In genomic region chr12:44268728-44269302, GRCm38 (mm10) we compare ENCODE assay signal across 8 mouse cellular contexts. TPM values are rescaled to one million over a fixed set of nuclear protein-coding genes. Genes with fewer than 3 reads are reported as not detected.
DNase-seq lines count a peak whose midpoint lies in the region; ATAC-seq and TF ChIP-seq lines count a peak whose summit lies in the region.

No protein-coding gene starts in this region.

- H3K4me3 ChIP-seq in CH12.LX (replicated peaks in 1 of 3; ENCODE audit: low read depth in 2 of 3, low read length in 2 of 3, poor library complexity in 1 of 3) = peak overlapping the region; percentile 77 to 93 (median 83)
- peak overlapping the region; percentile 89 for H3K4me3 ChIP-seq in forebrain, embryonic 12.5 days (replicated peaks)
- peak overlapping the region; percentile 83 for H3K4me3 ChIP-seq in liver, postnatal 0 days (ENCODE audit: low read depth, low read length)
- peak overlapping the region; percentile 81 for H3K4me3 ChIP-seq in neural tube, embryonic 14.5 days (ENCODE audit: low read depth, low read length)

- no peak for TF ChIP-seq EP300 in CH12.LX (IDR thresholded peaks at IDR 0.05; ENCODE audit: low read length)
- peak; percentile 52; the same call in 1 of the 2 replicates for TF ChIP-seq EP300 in liver, postnatal 0 days (IDR thresholded peaks at IDR 0.05; ENCODE audit: low read depth)

- peak; percentile 79 for TF ChIP-seq POLR2A in CH12.LX (IDR thresholded peaks at IDR 0.05; ENCODE audit: low read depth, low read length)

- in situ Hi-C loops in CH12.LX (cut with MboI; ENCODE audit: low pct_ligation_motif_present, low pct_unique_long_range_greater_than_20kb, low sequenced_read_pairs) = loop anchor here (10.0 kb wide), 1 partner anchor 54 kb away; the partner anchor contains the start of gene Dnajb9

- peak overlapping the region; percentile 85 for H3K9ac ChIP-seq in CH12.LX (ENCODE audit: insufficient read depth, low read depth)
- H3K9ac ChIP-seq in forebrain, embryonic 12.5 days = peak overlapping the region; percentile 83
- H3K9ac ChIP-seq in liver, postnatal 0 days (replicated peaks) = peak overlapping the region; percentile 90
- H3K9ac ChIP-seq in neural tube, embryonic 14.5 days (replicated peaks; ENCODE audit: low read depth, low read length) = peak overlapping the region; percentile 98

- peak; percentile 100 for ATAC-seq in forebrain, embryonic 12.5 days (ENCODE audit: low FRiP score)
- ATAC-seq in liver, postnatal 0 days = peak; percentile 96
- ATAC-seq in neural tube, embryonic 14.5 days (ENCODE audit: low read depth) = peak; percentile 99

- peaks cover 2 to 4% of the 10 kb centered on the region in 2 experiments for H3K36me3 ChIP-seq in CH12.LX (replicated peaks in 1 of 2; ENCODE audit: control insufficient read depth in 1 of 2, insufficient read depth in 1 of 2, low read length in 1 of 2)
- H3K36me3 ChIP-seq in forebrain, embryonic 12.5 days (replicated peaks) = no peaks in the 10 kb centered on the region
- 0 out of 2 replicates have a peak, but pooled peaks cover 2% of the 10 kb centered on the region for H3K36me3 ChIP-seq in liver, postnatal 0 days (replicated peaks; ENCODE audit: insufficient read depth, low read length)
- H3K36me3 ChIP-seq in neural tube, embryonic 14.5 days (ENCODE audit: control insufficient read depth, insufficient read depth, low read length) = no peaks in the 10 kb centered on the region

- H3K27me3 ChIP-seq in CH12.LX (replicated peaks) = no peaks in the 10 kb centered on the region
- H3K27me3 ChIP-seq in forebrain, embryonic 12.5 days = no peaks in the 10 kb centered on the region
- no peaks in the 10 kb centered on the region for H3K27me3 ChIP-seq in liver, postnatal 0 days (ENCODE audit: insufficient read depth, low read length)
- H3K27me3 ChIP-seq in neural tube, embryonic 14.5 days (ENCODE audit: control insufficient read depth, insufficient read depth, low read length) = no peaks in the 10 kb centered on the region

- DNase-seq in CH12.LX (ENCODE audit: extremely low read depth) = peak; percentile 99
- peak; percentile 97 for DNase-seq in c-Kit-positive CD71-positive TER-119-negative erythroid progenitor cells, embryonic 14.5 days (ENCODE audit: low read depth)
- peak; percentile 100 for DNase-seq in heart, postnatal 10 days
- peak; percentile 99 for DNase-seq in large intestine, adult 2 months (ENCODE audit: low read depth, low spot score)
- DNase-seq in liver, postnatal 0 days = peak; percentile 100
- DNase-seq in testis, postnatal 10 days (ENCODE audit: low spot score) = peak; percentile 100

- dilution Hi-C loops in CH12.LX (cut with MboI; ENCODE audit: extremely low pct_ligation_motif_present, extremely low pct_unique_long_range_greater_than_20kb, low sequenced_read_pairs) = no loop called here

- H3K9me3 ChIP-seq in CH12.LX (replicated peaks; ENCODE audit: low read length) = no peaks in the 10 kb centered on the region
- H3K9me3 ChIP-seq in forebrain, embryonic 12.5 days = no peaks in the 10 kb centered on the region
- no peaks in the 10 kb centered on the region for H3K9me3 ChIP-seq in liver, postnatal 0 days (ENCODE audit: low read length)
- no peaks in the 10 kb centered on the region for H3K9me3 ChIP-seq in neural tube, embryonic 14.5 days (ENCODE audit: control insufficient read depth, low read length)

- WGBS in forebrain, embryonic 12.5 days = under 1% methylated on average over 38 of the region's 38 CpGs
- 1% methylated on average over 37 of the region's 38 CpGs for WGBS in large intestine, adult 2 months
- WGBS in liver, postnatal 0 days (ENCODE audit: insufficient replicate concordance) = under 1% methylated on average over 26 of the region's 38 CpGs
- WGBS in neural tube, embryonic 14.5 days = under 1% methylated on average over 29 of the region's 38 CpGs

- intact Hi-C loops in heart, postnatal 10 days (cut with DNase I) = loop anchor here (2.0 kb wide), 1 partner anchor 60 kb away; no protein-coding TSS in a partner anchor

- TF ChIP-seq RAD21 in CH12.LX (IDR thresholded peaks at IDR 0.05; ENCODE audit: low read depth, low read length) = no peak

- peak overlapping the region; percentile 87 for H3K27ac ChIP-seq in CH12.LX (ENCODE audit: insufficient read depth, low read depth)
- peak overlapping the region; percentile 98 for H3K27ac ChIP-seq in forebrain, embryonic 12.5 days
- H3K27ac ChIP-seq in liver, postnatal 0 days (ENCODE audit: low read depth) = peak overlapping the region; percentile 100
- H3K27ac ChIP-seq in neural tube, embryonic 14.5 days (ENCODE audit: low read depth, low read length) = peak overlapping the region; percentile 98

- no peak for TF ChIP-seq CTCF in CH12.LX (conservative IDR thresholded peaks at IDR 0.05 in 1 of 2, IDR thresholded peaks at IDR 0.05 in 1 of 2; ENCODE audit: low read depth in 2 of 2, low read length in 2 of 2)
- no peak for TF ChIP-seq CTCF in liver, postnatal 0 days (IDR thresholded peaks at IDR 0.05; ENCODE audit: low read depth)

- peak overlapping the region; percentile 90 for H3K4me2 ChIP-seq in CH12.LX (ENCODE audit: insufficient read depth, low read depth, poor library complexity, severe bottlenecking)
- H3K4me2 ChIP-seq in forebrain, embryonic 12.5 days = peak overlapping the region; percentile 72
- H3K4me2 ChIP-seq in liver, postnatal 0 days (ENCODE audit: low read depth, low read length) = peak overlapping the region; percentile 76
- H3K4me2 ChIP-seq in neural tube, embryonic 14.5 days (ENCODE audit: low read depth, low read length) = peak overlapping the region; percentile 71

- peaks cover 0 to 43% of the 10 kb centered on the region in 2 experiments; a peak in 2 of 4 replicates for H3K4me1 ChIP-seq in CH12.LX (ENCODE audit: control insufficient read depth in 1 of 2, insufficient read depth in 2 of 2)
- H3K4me1 ChIP-seq in forebrain, embryonic 12.5 days = peaks cover 5% of the 10 kb centered on the region
- H3K4me1 ChIP-seq in liver, postnatal 0 days (ENCODE audit: insufficient read depth) = peaks cover 10% of the 10 kb centered on the region
- H3K4me1 ChIP-seq in neural tube, embryonic 14.5 days (ENCODE audit: control insufficient read depth, insufficient read depth, low read length) = 0 out of 2 replicates have a peak, but pooled peaks cover 5% of the 10 kb centered on the region

- H3K79me2 ChIP-seq in CH12.LX (replicated peaks; ENCODE audit: control insufficient read depth, extremely low read depth, insufficient read depth, poor library complexity, severe bottlenecking) = peaks cover 18% of the 10 kb centered on the region

TF ChIP-seq in CH12.LX, 34 proteins besides CTCF, POLR2A, EP300 and RAD21 (continues in another document):
- TF ChIP-seq SIN3A (IDR thresholded peaks at IDR 0.05; ENCODE audit: low read length) (peak; percentile 71; the same call in 1 of the 2 replicates), HCFC1 (IDR thresholded peaks at IDR 0.05; ENCODE audit: low read depth, low read length) (peak; percentile 66), GABPA (IDR thresholded peaks at IDR 0.05; ENCODE audit: insufficient replicate concordance, low read depth, low read length) (no peak), PAX5 (IDR thresholded peaks at IDR 0.05; ENCODE audit: low read length) (no peak), MAZ (IDR thresholded peaks at IDR 0.05; ENCODE audit: low read depth, low read length) (peak; percentile 62; the same call in 1 of the 2 replicates), USF2 (conservative IDR thresholded peaks at IDR 0.05; ENCODE audit: low read depth, low read length) (no peak), CHD2 (IDR thresholded peaks at IDR 0.05; ENCODE audit: low read length) (no peak), BHLHE40 (IDR thresholded peaks at IDR 0.05; ENCODE audit: low read depth, low read length) (peak; percentile 44; the same call in 1 of the 2 replicates), ELF1 (IDR thresholded peaks at IDR 0.05; ENCODE audit: low read depth, low read length) (peak; percentile 52; the same call in 1 of the 2 replicates), USF1 (IDR thresholded peaks at IDR 0.05; ENCODE audit: low read depth, low read length) (no peak), TCF12 (IDR thresholded peaks at IDR 0.05; ENCODE audit: low read depth, low read length) (peak; percentile 61), ZNF384 (IDR thresholded peaks at IDR 0.05; ENCODE audit: low read depth, low read length) (peak; percentile 38), ETS1 (conservative IDR thresholded peaks at IDR 0.05; ENCODE audit: low read depth, low read length) (0 out of 2 replicates have a peak, but pooled peaks have one; percentile 39), ZKSCAN1 (IDR thresholded peaks at IDR 0.05; ENCODE audit: borderline replicate concordance, low read depth, low read length) (no peak)

RNA-seq across cellular contexts. Expression of gene Pnpla8, which starts 47.6 kb away (rescaled TPM):
- total RNA-seq in CH12.LX (2012; rRNA removed) (30.1 and 32.3 TPM in 2 replicates), CH12.LX (2014; rRNA removed) (129 and 145 TPM in 2 replicates)
- polyA plus RNA-seq in CH12.LX (2012; ENCODE audit: insufficient read length, low read depth) = 63.7 and 75.2 TPM in 2 replicates
- polyA plus RNA-seq in forebrain, embryonic 12.5 days (2016; fragmentation: Nextera tagmentation; extraction: Ambion mirVana) = 96.3 and 97.8 TPM in 2 replicates
- total RNA-seq in heart, postnatal 10 days (2021) = 100 to 1,000 TPM; 105 to 118 TPM
- 8.0 and 10.3 TPM in 2 replicates for polyA plus RNA-seq in large intestine, adult 2 months (2012; rRNA removed)
- 49.6 and 53.5 TPM in 2 replicates for polyA plus RNA-seq in liver, postnatal 0 days (2015; fragmentation: Nextera tagmentation; extraction: Ambion mirVana)
- 161 and 175 TPM in 2 replicates for polyA plus RNA-seq in neural tube, embryonic 14.5 days (2014; fragmentation: Nextera tagmentation; extraction: Ambion mirVana)

RNA-seq across cellular contexts. Expression of gene Dnajb9, which starts 58.7 kb away (rescaled TPM):
- total RNA-seq in CH12.LX (2012; rRNA removed) (3.6 and 4.3 TPM in 2 replicates), CH12.LX (2014; rRNA removed) (15.0 and 16.0 TPM in 2 replicates)
- polyA plus RNA-seq in CH12.LX (2012; ENCODE audit: insufficient read length, low read depth) = 20.8 and 21.4 TPM in 2 replicates
- 24.1 and 25.0 TPM in 2 replicates for polyA plus RNA-seq in forebrain, embryonic 12.5 days (2016; fragmentation: Nextera tagmentation; extraction: Ambion mirVana)
- total RNA-seq in heart, postnatal 10 days (2021) = 10 to 100 TPM; 20.9 to 21.5 TPM
- 4.6 and 4.7 TPM in 2 replicates for polyA plus RNA-seq in large intestine, adult 2 months (2012; rRNA removed)
- 24.1 and 28.6 TPM in 2 replicates for polyA plus RNA-seq in liver, postnatal 0 days (2015; fragmentation: Nextera tagmentation; extraction: Ambion mirVana)
- 40.0 and 42.2 TPM in 2 replicates for polyA plus RNA-seq in neural tube, embryonic 14.5 days (2014; fragmentation: Nextera tagmentation; extraction: Ambion mirVana)

RNA-seq across cellular contexts. Expression of gene Nrcam, which starts 59.9 kb away (rescaled TPM):
- total RNA-seq in CH12.LX (2012; rRNA removed) (0.04 and 0.13 TPM in 2 replicates), CH12.LX (2014; rRNA removed) (0.05 and 0.24 TPM in 2 replicates)
- 0.33 and 0.59 TPM in 2 replicates for polyA plus RNA-seq in CH12.LX (2012; ENCODE audit: insufficient read length, low read depth)
- polyA plus RNA-seq in forebrain, embryonic 12.5 days (2016; fragmentation: Nextera tagmentation; extraction: Ambion mirVana) = 90.1 and 92.3 TPM in 2 replicates
- total RNA-seq in heart, postnatal 10 days (2021) = under 1 TPM; 0.25 to 0.67 TPM
- polyA plus RNA-seq in large intestine, adult 2 months (2012; rRNA removed) = 0.09 and 0.21 TPM in 2 replicates
- 0.17 TPM in 1 of 2 replicates, not detected in the other for polyA plus RNA-seq in liver, postnatal 0 days (2015; fragmentation: Nextera tagmentation; extraction: Ambion mirVana)
- polyA plus RNA-seq in neural tube, embryonic 14.5 days (2014; fragmentation: Nextera tagmentation; extraction: Ambion mirVana) = 136 and 175 TPM in 2 replicates

Comparison
In these comparisons a context has a peak if more than half of its experiments do, and no peak if none do; other contexts are left out.
1. Peak in every context shown above with its lines: DNase-seq, ATAC-seq, H3K4me3 ChIP-seq and H3K27ac ChIP-seq.
2. RNA of gene Nrcam, which starts 59.9 kb away (polyA plus RNA-seq): 136 to 175 TPM in neural tube, embryonic 14.5 days and 90.1 to 92.3 TPM in forebrain, embryonic 12.5 days; 0.33 to 0.59 TPM in CH12.LX, 0.09 to 0.21 TPM in large intestine, adult 2 months and 0.17 TPM in liver, postnatal 0 days; every median in the first group is over 10 times any median in the second.